Mouse (Mus musculus) ovary, postnatal 14 days (tissue): ENCODE measurements at regions not wholly inside any gene's neighbourhood (a gene's known extent, or its start where the extent isn't known, plus 50 kb on each side); places are given as distances from the start of the nearest gene placed in this dataset.

Source experiments
- DNase-seq: peaks from one replicate; pipeline ENCODE4 v3.0.0; 2022; ENCODE audit warnings: low spot score

- no peak for DNase-seq
Observed at GRCm38 (mm10) chr13:101216897-101217480, 383.8 kb upstream of the Slc30a5 start.

- DNase-seq, result no peak
Observed at GRCm38 (mm10) chr13:101216421-101216820, 383.2 kb upstream of the Slc30a5 start.

GRCm38 (mm10) chr13:101215792-101216221, 382.6 kb upstream of the Slc30a5 start:
- DNase-seq, result no peak

GRCm38 (mm10) chr13:101215131-101215641, 382.0 kb upstream of the Slc30a5 start:
- DNase-seq, result no peak

GRCm38 (mm10) chr13:101214094-101214493, 380.9 kb upstream of the Slc30a5 start:
- no peak for DNase-seq

GRCm38 (mm10) chr13:101213121-101213916, 380.1 kb upstream of the Slc30a5 start:
- DNase-seq, result no peak

- no peak for DNase-seq
Observed at GRCm38 (mm10) chr13:101212341-101212895, 379.2 kb upstream of the Slc30a5 start.

- DNase-seq, result no peak
Observed at GRCm38 (mm10) chr13:101208788-101209187, 375.6 kb upstream of the Slc30a5 start.

GRCm38 (mm10) chr13:101203463-101203862, 370.2 kb upstream of the Slc30a5 start:
- no peak for DNase-seq

- no peak for DNase-seq
Observed at GRCm38 (mm10) chr13:101202565-101203313, 369.5 kb upstream of the Slc30a5 start.

GRCm38 (mm10) chr13:101190249-101190830, 357.1 kb upstream of the Slc30a5 start:
- no peak for DNase-seq

GRCm38 (mm10) chr13:101182387-101182786, 349.2 kb upstream of the Slc30a5 start:
- DNase-seq, result no peak

GRCm38 (mm10) chr13:101175017-101175689, 341.9 kb upstream of the Slc30a5 start:
- DNase-seq, result no peak

- no peak for DNase-seq
Observed at GRCm38 (mm10) chr13:101161768-101162167, 328.5 kb upstream of the Slc30a5 start.

GRCm38 (mm10) chr13:101159878-101160277, 326.7 kb upstream of the Slc30a5 start:
- no peak for DNase-seq

- no peak for DNase-seq
Observed at GRCm38 (mm10) chr13:101153760-101154159, 320.5 kb upstream of the Slc30a5 start.

- no peak for DNase-seq
Observed at GRCm38 (mm10) chr13:101142761-101143160, 309.5 kb upstream of the Slc30a5 start.

GRCm38 (mm10) chr13:101142104-101142735, 309.0 kb upstream of the Slc30a5 start:
- no peak for DNase-seq

GRCm38 (mm10) chr13:101129466-101129865, 296.2 kb upstream of the Slc30a5 start:
- no peak for DNase-seq

GRCm38 (mm10) chr13:101127808-101128207, 294.6 kb upstream of the Slc30a5 start:
- no peak for DNase-seq

GRCm38 (mm10) chr13:101127262-101127661, 294.0 kb upstream of the Slc30a5 start:
- DNase-seq, result no peak
